Mouse (Mus musculus) urinary bladder, postnatal 36 days (tissue): ENCODE data around the gene Gm20431.
A peak's percentile ranks its signal among the peaks of the same experiment; 100 is the strongest.
"Not testable (repeated sequence)": the region's sequence is repeated elsewhere in the genome, so short reads cannot be mapped to it uniquely, and the experiment has no call there.

ENCODE experiments used
- DNase-seq, 2 experiments: peaks; one replicate each; pipeline ENCODE4 v3.0.0; 2022; ENCODE audit warnings: low spot score in 2 of 2, mixed read lengths in 1 of 2

The Gm20431 gene

DNA sequence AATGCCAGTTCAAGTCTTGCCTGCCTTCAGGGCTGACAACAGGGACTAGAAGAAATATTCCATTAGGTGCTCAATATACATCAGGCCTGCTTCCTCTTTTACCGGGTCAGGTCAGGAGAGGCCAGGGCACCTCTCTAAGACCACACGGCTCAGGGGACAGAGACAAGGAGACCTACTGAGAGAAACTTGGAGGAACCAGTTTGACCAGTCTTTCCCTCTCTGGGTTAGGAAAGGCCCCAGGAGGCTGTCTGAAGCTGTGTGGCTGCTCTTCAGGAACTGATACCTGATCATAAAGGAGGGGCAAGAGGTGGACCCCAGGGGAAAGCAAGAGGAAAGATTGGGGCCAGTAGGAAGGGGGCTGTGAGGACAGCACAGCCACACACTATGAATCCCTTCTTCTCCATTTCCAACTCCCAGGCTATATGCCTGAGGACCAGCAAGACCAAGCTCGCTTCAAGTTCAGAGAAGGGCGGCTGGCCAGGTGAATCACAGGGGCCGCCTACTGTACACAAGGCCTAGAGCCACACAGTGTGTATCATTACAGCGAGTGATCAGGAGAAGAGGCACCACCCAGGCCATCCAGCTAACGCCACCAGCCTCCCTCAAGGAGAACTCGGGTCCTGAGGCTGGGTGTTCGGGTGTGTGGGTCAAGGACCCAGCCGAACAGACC, 2.0 kb downstream of the Gm20431 start:
- DNase-seq, result peak in 1 of 2 experiments; percentile 54

DNA sequence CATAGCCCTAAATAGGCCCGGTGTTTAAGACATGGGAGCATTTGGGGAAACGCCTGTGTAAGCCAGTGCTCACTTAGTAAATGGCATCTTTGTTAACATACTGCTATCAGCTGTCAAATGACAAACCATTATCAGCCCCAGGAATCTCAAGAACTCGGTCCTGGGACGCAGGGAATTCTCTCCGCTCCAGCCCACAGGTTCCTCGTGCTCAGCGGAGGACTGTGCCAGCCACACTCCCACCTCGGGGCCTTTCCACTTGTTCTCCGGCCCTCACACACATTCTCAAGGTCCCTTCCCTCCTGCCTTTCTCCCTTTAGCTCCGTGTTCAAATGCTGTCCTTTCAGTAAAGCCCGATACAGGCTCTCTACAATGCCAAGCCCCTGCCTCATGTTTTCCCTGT, 2.6 kb downstream of the Gm20431 start:
- no peak for DNase-seq

DNA sequence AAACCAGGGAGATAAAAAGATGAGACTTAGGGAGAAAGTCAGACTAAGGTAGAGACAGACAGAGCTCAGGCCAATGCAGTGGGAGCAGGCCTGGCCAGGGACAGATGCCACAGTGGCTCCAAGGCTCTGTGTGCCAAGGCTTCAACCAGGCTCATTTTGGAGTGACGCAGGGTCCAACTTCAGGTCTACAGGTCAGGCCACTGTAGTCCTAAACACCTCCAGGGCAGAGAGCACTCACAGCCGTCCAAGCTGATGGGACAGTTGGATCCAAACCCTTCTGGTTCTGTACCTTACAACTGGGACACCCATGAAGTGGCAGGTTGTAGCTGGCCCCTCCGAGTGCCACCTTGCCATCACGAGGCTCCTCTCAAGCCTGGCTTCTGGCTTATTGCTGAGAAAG, 3.3 kb downstream of the Gm20431 start:
- DNase-seq, result no peak

DNA sequence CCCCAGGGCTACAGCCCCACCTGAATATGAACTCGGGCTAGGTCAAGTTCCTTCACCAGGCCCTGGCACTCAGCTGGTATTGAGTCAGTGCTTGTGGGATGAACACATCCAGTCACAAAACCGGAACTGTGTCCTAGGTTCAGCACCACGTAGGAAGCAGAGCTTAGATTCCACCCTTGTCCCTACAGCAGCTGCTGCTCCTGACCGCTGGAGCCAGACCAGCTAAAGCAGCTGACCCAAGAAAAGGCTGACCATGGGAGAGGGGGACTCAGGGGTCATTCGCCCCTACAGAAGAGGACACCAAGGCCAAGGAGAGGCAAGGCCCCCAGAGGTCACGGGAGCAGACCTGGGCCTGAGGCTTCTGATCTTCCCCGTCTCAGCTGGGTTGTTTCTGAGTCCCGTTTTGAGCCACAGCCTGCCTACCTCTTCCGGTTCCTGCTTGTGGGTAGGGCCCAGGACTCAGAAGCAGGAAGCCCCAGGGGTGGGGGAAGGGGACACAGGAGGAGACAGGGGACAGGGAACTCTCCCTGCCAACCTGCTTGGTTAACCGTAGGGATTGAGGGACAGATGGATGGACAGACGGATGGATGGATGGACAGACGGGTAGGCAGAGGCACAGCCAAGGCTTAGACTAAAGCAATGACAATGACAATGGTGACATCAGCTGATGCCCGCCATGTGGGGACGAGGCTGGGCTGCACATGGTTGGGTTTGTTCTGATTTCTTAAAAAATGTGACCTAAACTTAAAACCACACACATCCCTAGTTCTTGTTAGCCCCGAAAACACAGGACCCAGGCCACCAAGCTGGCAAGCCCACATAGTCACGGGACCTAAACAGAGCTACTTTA, 4.4 kb downstream of the Gm20431 start:
- no peak for DNase-seq

DNA sequence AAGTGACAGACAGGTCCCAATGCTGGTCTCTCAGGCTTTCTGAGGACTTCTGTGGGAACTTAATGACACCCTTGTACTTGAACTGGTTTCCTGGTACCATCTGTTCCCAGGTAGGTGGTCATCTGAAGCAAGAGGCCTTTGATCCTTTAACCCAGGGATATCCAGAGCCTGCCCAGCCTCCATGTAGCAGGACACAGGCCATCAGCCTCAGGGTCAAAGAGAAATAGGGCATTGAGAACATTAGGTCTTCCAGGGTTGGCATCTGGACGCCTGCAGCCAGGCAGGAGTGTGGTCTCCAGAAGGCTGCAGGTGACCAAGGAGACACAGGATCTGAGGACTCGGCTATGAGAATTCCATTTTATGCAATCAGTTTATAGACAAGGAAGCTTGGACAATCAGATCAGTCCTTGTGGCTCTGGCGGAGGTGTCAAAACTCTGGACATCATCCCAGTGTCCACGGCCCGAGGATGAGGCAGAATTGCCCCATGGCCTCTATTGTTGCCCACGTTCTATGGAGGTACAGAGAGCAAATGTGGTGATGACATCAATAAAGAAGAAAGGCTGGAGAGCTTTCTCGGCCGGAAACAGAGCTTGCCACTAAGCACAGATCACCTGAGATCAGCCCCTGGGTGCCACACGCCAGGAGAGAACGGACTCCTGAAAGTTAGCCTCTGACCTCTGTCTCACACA, 6.2 kb downstream of the Gm20431 start:
- no peak for DNase-seq

DNA sequence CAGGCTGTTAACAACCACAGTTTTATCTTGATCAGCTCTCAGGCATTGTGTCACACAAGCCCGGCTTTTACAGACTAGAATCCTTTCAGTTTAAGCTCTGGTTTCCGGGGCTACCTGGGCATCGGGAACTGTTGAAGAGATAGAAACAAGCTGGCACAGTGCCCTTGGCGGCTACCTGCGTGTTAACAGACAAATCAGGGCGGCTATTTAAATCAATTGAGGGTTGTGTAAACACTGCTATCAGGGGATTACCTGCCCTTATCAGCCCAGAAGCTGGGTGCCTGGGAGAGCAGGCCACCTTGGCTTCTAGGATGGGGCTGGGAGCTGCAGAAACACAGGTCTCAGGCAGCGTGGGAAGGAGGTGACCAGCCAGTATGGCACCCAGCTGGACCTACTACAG, 8.6 kb downstream of the Gm20431 start:
- DNase-seq, result no peak

DNA sequence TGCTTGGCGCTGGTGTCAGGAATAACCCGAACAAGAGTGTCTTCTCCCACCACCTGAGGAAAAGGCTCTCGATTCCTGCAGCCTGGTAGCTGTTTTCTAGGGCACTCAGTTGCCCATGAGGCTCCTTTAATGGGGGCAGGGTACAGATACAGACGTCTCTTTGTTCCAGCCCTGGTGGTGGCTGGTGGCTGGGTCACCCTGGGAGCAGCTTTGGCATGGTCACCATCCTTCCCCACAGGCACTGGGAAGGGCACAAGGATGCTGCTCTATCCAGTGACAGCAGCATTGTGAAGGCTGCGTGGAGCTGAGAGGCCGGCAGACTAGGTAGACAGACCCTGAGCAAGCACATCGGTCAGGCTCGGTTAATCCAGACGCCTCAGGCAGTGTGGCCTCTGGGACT, 9.7 kb downstream of the Gm20431 start:
- no peak for DNase-seq

DNA sequence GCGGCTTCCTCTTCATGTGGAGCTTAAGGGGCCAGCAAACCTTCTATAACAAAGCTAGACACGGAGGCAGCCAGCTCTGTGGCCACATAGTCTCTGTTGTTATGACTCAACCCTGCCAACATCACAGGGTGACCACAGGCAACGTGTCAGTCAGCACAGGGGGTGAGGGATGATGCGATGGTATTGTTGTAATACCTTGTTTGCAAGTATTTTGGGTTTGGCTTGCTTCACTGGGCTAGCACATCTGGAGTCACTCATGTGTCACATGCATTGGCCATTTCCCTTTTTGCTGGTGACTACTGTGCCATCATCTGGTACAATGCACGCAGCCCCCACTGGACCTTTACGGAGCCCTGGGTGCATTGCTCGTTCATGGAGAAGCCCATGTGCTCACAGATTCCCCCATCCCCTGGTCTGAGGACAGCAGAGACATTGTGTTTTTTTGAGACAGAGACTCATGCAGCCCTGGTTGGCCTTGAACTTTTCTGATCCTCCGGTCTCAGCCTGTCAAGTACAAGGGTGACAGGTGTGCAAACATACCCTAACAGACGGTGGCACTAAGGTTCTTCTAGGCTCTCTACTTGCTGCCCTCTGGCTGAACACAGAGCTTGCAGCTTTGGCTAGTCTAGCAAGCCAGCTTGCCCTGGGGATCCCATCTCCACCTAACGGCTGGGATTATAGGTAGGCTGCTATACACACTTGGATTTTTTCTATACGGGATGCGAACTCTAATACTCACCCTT, 11.8 kb downstream of the Gm20431 start:
- no peak for DNase-seq

DNA sequence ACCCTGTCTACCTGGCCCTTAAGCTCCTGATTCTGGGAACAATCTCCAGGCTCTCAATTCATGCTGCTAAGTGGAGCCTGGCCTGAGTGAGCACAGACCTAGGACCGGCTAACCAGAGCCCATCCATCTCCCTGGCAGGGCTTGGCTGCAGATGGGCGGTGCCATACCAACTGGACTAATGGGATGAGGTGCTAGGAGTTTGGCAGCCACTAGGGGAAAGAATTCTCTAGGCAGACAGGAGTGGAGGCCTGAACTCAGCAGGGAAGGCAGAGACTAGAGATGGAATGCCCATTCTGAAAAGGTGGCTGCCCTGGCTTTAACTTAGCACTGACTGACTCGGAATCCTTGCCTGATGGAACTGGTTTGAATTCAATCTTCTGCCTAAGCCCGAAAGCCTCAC, 14.9 kb downstream of the Gm20431 start:
- DNase-seq, result no peak

DNA sequence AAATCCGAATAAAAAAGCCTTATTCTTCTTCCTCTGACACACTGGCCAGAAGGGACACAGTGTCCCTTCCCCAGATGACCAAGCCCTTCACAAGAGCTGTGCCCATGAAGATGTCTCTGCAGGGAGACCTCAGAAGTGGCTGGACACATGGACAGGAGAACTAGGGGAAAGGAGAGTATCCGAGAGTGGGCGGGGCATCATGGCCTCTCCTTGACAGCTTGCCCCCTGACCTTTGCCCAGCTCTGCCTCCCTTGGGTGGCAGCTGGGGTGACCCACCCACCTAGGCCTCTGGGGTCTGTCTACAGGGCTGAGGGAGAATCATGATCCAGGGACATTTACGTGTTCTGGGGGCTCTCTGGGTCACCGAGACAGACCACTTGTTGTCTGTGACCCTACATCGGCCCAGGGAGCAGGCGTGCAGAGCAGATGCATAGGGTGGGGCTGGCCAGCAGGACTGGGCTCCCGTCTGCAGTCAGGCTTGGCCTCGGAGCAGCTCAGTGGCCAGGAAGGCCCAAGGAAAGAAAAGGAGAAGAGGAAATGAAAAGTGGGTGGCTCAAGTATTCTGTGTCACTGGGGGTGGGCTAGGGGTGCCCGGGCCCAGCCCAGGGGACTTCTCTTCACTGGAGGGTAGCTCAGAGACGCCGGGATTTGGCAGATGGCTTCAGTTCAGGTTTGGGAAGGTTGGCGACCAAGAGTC, 17.8 kb downstream of the Gm20431 start:
- not testable (repeated sequence) for DNase-seq

DNA sequence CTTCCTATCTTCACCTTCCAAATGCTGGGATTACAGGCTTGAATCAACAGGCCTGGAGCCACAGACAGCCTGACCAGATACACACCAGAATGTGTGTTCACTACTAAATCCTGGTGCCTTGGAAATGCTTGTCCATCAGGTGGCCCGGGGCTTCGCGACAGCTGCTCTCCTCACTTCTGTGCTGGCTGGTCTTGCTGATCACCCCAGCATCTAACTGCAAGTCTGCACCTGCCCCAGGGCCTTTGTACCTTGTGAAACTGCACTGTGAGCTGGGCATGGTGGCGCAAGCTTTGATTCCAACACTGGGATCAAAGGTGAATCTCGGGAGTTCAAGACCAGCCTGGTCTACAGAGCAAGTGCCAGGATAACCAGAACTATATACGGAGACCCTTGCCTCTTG, 19.1 kb downstream of the Gm20431 start:
- no peak for DNase-seq

DNA sequence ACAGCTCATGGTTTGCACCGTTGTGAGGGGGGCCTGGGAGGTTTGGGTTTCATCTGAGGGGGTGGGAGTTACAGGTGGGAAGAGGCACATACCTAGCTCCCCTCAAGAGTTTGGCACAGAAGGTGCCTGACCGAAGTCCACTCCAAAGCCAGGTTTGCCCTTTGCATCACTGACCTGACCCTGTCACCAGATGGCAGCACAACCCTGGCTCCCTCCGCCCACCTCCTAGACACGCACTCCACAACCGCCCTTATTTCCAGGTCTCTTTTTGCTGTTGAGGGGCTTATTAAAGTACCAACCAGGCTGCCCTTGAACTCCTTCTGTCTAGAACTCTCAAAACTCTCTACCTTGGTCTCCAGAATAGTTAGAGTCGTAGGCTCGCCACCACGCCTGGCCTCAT, 20.0 kb downstream of the Gm20431 start:
- peak; percentile 43 to 44 for DNase-seq

DNA sequence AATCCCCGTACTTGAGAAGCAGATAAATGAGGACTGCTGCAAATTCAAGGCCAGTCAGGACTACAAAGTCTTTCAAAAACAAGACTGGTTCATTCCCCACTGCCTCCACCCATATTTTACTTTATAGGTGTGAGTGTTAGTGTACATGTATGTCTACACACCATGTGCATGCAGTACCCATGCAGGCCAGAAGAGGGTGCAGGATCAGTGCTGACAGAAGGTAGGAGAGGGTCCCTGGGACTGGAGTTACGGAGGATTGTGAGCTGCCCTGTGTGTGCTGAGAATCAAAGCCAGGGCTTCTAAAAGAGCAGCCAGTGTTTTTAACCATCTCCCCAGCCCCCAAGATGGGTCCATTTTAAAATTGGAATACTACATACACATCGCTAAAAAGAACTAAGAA, 21.0 kb downstream of the Gm20431 start:
- DNase-seq, result no peak

DNA sequence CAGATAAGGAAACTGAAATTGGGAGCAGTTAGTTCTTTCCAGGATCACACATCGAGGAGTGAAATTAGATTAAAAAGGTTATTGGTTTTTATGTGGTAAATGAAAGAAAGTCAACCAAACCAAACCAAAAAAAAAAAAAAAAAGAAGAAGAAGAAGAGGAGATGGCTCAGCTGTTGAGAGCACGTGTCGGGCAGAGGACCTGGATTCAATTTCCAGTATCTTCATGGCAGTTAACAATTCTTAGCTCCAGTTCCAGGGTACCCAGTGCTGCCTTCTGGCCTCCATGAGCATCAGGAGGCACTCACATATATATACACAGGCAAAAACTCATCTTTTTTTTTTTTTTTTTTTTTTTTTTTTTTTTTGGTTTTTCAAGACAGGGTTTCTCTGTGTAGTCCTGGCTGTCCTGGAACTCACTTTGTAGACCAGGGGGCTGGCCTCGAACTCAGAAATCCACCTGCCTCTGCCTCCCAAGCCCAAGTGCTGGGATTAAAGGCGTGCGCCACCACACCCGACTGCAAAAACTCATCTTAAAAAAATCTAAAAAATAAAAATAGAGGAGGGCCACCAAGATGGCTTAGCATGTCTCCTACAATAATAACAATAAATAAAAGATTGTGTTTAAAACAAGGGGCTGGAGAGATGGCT, 26.3 kb downstream of the Gm20431 start:
- no peak for DNase-seq

DNA sequence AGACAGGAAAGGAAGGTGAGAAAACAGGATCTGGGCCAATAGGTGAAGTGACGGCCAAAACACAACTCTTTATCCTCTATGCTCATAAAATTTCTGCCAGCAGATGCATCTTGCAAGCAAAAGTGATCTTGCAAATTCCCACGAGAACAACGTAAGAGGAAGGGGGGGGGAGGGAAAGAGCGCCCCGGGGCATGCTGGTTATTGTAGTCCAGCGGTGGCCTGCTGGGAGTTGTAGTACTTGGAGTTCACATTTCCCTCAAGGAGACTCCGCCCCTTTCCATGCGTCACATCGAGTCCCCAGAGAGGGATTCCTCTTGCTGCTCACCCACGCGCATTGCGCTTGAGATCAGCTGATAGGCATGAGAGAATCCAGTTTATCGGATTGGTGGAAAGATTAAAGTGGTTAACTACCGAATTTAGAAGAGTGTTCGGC, 26.9 kb downstream of the Gm20431 start:
- peak; percentile 88 to 94 for DNase-seq

DNA sequence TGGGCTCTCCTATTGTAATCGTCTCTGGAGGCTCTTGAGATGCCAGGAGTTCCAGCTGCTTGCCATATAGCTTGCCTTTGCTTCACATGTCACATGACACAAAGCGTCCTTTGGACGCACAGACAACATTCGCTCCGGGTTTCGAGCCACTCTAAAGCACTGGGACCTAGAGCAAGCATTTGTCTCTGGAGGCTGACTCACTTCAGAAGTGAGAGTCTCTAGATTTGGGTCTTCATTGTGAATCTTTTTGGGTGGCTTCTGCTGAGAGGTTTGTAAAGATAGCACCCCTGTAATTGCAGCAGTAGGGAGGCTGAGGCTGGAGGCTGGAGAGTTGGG, 27.8 kb downstream of the Gm20431 start:
- no peak for DNase-seq

DNA sequence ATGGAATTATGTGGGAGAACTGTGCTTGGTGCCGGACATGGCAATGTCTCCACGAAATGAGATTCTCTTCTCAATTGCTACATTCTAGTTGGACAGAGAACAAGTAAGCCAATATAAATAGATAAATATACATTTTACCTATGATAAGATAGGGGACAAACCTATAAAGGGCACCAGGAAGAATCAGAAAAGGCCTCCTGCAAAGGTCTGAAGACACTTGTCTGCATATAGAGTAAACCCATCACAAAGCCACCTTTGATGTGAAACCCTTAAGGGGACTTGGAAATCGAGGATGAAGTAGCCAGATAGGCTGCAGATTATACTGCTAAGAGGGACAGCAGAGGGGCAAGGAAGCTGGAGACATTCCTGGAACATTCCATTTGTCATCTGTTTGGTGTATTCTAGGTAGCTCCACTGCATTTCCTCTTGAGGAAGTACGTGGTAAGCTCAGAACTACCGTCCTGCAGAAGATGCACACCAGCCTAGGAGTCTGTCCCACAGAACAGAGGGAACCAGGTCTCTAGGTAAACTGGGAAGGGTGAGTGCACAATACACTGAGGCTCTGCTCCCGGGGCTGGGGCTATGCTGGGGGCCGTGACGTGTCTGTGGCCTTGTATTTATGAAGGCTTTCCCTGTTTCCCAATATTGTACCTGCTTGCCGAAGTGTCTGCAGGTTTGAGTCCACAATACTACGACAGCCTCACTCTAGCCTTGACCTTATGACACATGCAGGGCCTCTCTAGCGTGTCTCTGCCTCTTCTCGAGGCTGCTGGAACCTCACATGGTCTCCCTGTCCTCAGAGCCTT, 28.4 kb downstream of the Gm20431 start:
- DNase-seq, result no peak

DNA sequence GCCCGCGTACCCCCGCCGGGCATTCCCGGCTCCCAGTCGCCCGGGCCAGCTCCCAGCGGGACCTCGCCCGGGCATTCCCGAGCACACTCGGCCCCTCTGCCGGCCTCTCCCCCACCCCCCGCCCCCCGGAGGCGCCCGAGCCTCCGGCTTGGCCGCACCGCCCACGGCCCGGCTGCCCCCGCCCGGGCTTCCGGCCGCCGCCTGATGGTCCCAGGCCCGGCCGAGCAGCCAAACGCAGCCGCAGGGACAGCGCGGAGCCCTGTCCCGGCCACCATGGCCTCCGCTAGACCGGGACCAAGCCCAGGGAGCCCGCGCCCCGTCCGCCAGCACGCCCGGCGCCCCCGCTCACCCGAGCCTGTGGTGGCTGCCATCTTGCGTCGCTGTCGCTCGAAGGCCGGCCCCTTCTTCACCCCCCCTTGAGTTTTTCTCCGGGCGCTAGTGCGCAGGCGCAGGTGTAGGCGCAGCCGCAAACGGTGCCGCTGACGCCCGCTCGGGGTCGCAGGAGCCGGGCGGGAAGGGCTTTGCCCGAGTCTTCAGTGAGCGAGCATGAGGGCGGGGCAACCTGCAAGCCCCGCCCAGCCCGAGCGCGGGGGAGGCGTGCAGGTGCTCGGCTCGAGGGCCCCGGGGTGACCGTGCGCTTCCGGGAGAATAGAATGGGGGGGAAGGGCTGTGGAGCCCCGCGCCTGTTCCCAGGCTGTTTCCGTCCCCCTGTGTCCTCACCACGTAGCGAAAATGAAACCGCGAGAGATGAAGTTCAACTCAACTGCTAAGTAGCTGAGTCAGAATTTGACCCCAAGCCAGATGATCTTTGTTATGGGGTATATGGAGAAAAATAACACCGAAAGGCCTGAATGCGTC, 29.5 kb downstream of the Gm20431 start, which contains the start of gene Ube2v1:
Gene Ube2v1, minus strand, starts transcription at position 505 of the 858 bp plus-strand sequence.
- peak; percentile 97 for DNase-seq

DNA sequence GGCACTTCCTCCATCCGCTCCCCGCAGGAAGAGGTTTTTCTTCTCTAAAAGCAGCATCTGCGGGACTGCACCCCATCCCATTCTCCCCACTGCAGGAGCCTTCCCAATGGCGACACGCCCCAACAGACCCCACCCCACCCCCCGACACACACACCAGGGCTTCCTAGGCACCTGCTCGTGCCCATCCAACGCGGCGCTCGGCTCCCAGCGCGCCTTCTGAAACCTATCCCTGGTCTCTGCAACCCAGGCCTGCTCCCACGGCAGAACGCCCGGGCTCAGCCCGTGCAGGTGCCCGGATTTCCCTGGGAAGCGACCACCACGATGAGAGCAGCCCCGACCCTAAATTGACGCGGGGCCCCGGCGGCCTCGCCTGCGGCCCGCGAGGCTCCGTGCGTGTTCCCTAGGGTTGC, 30.1 kb downstream of the Gm20431 start:
- DNase-seq, result no peak
